Mouse (Mus musculus) lung, postnatal 0 days (tissue): ENCODE results near the gene Coq8a.

Experiments used
- CTCF ChIP-seq: IDR thresholded peaks from 2 replicates; pipeline ENCODE4 v1.5.1; 2016; ENCODE audit warnings: antibody characterized with exemption, mild to moderate bottlenecking
- EP300 ChIP-seq: IDR thresholded peaks from 2 replicates; pipeline ENCODE4 v1.6.1; 2016; ENCODE audit warnings: antibody characterized with exemption, mild to moderate bottlenecking, control low read depth

DNA sequence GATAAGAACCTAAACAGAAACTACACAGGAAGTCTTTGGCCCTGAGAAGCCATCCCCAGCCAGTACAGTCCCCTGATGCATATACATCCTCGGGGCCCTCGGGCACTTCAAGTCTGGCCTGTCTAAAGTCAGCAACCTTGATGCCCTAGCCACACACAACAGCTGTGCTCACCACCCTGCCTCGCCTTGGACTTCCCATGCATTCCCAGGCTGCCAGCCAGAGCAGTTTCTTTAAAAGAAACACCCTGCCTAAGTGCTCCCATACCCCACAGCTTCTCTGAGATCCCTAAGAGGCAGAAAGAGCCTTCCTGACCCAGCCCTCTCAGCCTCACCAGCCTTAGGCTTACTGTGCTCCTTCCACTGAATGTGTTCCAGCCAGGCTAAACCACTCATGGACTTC lies 13.0 kb downstream of the Coq8a start:
- no peak for TF ChIP-seq EP300
- no peak for TF ChIP-seq CTCF
